Mouse (Mus musculus) forebrain, embryonic 11.5 days (tissue): ENCODE results near the gene Dguok. TPM values are rescaled to one million over a fixed set of nuclear protein-coding genes. Genes with fewer than 3 reads are reported as not detected.

Experiments used
- ATAC-seq: fragments of 200-750 bp; cut with Nextera tagmentation; replicated peaks from 2 replicates; pipeline ENCODE4 v1.8.0; 2017; ENCODE audit warnings: moderate TSS enrichment; ENCODE audit not compliant: low FRiP score
- DNase-seq: peaks from one replicate; pipeline ENCODE4 v3.0.0-alpha.2; 2017; ENCODE audit warnings: low spot score
- H3K27ac ChIP-seq: fragments of 300-500 bp; sonication (generic); 2 replicates; pipeline ENCODE4 v1.5.1; 2014; ENCODE audit warnings: low read depth, low read length
- H3K27me3 ChIP-seq: fragments of 300-500 bp; sonication (generic); 2 replicates; pipeline ENCODE4 v1.6.1; 2014; ENCODE audit warnings: mild to moderate bottlenecking, low read length, mixed read lengths; ENCODE audit not compliant: control insufficient read depth, insufficient read depth
- H3K36me3 ChIP-seq: fragments of 300-500 bp; sonication (generic); 2 replicates; pipeline ENCODE4 v1.6.1; 2014; ENCODE audit warnings: mild to moderate bottlenecking, low read length, moderate library complexity, mixed read lengths; ENCODE audit not compliant: control insufficient read depth, insufficient read depth
- H3K4me1 ChIP-seq: fragments of 300-500 bp; sonication (generic); replicated peaks from 2 replicates; pipeline ENCODE4 v1.6.1; 2014; ENCODE audit warnings: low read length, mixed read lengths; ENCODE audit not compliant: control insufficient read depth, insufficient read depth
- H3K4me2 ChIP-seq: fragments of 300-500 bp; sonication (generic); 2 replicates; pipeline ENCODE4 v1.6.1; 2014; ENCODE audit warnings: low read depth, mild to moderate bottlenecking, low read length, moderate library complexity, mixed read lengths; ENCODE audit not compliant: severe bottlenecking
- H3K4me3 ChIP-seq: fragments of 300-500 bp; sonication (generic); 2 replicates; pipeline ENCODE4 v1.5.1; 2014; ENCODE audit warnings: low read depth, low read length
- H3K9ac ChIP-seq: fragments of 300-500 bp; sonication (generic); 2 replicates; pipeline ENCODE4 v1.6.1; 2014; ENCODE audit warnings: low read length
- H3K9me3 ChIP-seq: fragments of 300-500 bp; sonication (generic); 2 replicates; pipeline ENCODE4 v1.6.1; 2016; ENCODE audit warnings: low read length, mixed read lengths; ENCODE audit not compliant: control insufficient read depth
- WGBS: fragments of 180-500 bp; shearing (Covaris S2); extraction: QIAGEN DNeasy Blood & Tissue Kit; methylation state at CpG from one replicate; pipeline ENCODE4 v1.1.7; 2014; 5-methylcytosine and 5-hydroxymethylcytosine counted together
- polyA plus RNA-seq: library from polyadenylated mRNA; unstranded; fragments of >200 nt; fragmentation: Nextera tagmentation; extraction: Ambion mirVana; gene quantifications from 2 replicates; pipeline ENCODE4 v1.2.1, GENCODE M21; 2014

Gene Dguok
- polyA plus RNA-seq, 1 experiment from 2014 or later: 57.9 TPM

DNA sequence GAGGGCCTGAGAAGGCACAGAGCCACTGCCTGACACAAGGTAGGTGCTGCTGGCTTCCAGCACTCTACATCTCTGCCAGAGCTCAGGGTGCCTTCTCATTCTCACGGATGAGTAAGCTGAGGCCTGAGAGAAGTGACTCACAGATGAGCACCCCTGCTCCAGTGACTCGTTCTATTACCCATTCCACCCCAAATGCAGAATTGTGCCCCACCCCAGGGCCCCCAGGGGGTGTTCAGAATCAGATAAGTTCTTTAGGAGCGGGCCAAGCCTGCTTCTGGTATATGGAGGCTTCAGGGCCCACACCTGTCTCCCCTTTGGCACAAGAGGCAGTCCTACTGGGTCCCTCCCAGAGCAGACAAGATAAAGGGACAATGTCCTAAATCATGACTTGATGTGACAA lies 64.1 kb downstream of the Dguok start:
- Histone ChIP-seq H3K4me3 (no peak overlapping the region; the same call in 1 of the 2 replicates), H3K4me1 (peaks cover 37% of the 10 kb centered on the region), H3K9me3 (no peaks in the 10 kb centered on the region), H3K27ac (no peak overlapping the region), H3K36me3 (no peaks in the 10 kb centered on the region), H3K9ac (peak overlapping the region; percentile 2; the same call in 1 of the 2 replicates), H3K4me2 (0 out of 2 replicates have a peak overlapping the region, but pooled peaks have one; percentile 88), H3K27me3 (no peaks in the 10 kb centered on the region)
- WGBS: 43% methylated on average over 3 of the region's 3 CpGs
- DNase-seq (no peak), ATAC-seq (no peak)

DNA sequence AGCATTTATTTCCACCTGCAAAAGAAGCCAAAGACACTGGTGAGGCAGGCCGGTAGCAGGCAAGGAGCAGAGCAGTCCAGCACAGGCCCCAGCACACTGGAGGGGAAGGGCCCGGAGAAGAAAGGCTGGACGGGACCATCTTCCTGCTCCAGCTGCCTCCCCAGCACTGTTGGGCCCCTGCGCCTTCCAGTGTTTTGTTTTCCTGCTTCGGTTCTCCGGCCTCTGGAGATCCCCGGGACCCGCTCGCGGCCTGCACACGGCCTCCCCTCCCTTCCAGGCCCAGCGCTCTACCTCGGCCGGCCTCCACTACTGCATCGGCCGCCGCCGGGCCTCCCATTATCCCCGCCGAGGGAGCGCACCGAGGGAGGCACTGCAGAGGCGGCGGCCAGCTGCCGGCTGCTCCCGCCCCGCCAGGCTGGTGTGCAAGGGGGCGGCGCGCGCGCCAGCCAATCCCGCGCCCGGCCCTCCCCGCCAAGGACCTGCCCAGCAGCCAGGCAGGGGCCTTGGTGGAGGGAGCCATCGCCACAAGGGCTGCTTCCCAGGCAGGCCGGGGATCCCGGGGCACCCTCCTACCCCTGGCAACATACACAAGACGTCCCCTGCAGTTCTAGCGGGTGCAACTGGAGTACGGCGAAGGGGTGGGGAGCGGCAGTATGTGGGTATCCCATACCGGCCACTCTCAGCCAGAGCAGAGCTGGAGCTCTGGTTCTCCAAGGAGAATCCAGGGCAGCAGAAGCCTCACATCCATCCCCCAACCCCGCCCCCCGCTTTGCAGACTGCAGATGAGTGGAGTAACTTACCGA lies 65.3 kb downstream of the Dguok start:
- H3K36me3 ChIP-seq: no peaks in the 10 kb centered on the region
- ATAC-seq (peak; percentile 91), DNase-seq (peak; percentile 93)
- peaks cover 39% of the 10 kb centered on the region for H3K4me1 ChIP-seq
- WGBS: under 1% methylated on average over 48 of the region's 48 CpGs
- H3K27ac ChIP-seq: peak overlapping the region; percentile 96
- H3K4me3 ChIP-seq: peak overlapping the region; percentile 69
- no peaks in the 10 kb centered on the region for H3K27me3 ChIP-seq
- H3K4me2 ChIP-seq: peak overlapping the region; percentile 88
- peak overlapping the region; percentile 84 for H3K9ac ChIP-seq
- no peaks in the 10 kb centered on the region for H3K9me3 ChIP-seq

DNA sequence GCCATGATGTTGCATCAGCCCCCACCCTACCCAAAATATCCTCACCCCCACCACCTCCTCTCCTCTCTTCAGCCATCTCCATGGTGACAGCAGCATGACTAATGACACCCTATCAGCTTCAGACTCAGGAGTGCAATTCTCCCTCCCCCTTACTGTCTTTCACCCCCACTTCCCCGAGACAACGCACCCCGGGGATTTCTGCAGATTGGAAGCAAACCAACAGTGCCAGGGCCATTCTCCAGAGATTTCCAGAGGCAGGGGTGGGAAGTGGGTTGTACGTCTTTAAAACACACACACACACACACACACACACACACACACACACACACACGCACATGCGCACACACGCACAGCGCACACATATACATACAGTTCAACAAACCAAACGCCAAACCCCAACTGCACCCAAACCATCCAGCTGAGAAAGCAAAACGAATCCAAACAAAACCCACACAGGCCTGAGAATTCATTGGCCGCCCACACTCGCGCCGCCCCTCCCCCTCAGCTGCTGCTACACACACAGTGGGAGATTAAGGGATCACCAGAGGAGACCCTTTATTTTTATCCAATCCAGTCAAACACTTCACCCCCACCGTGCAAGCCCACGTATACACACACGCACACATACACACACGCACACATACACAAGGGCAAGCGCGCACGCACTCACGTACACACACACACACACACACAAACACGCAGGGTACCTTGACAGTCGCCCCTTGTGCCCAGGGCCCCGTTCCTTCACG lies 66.1 kb downstream of the Dguok start:
- 4% methylated on average over 26 of the region's 26 CpGs for WGBS
- peak overlapping the region; percentile 84 for H3K9ac ChIP-seq
- H3K36me3 ChIP-seq: no peaks in the 10 kb centered on the region

DNA sequence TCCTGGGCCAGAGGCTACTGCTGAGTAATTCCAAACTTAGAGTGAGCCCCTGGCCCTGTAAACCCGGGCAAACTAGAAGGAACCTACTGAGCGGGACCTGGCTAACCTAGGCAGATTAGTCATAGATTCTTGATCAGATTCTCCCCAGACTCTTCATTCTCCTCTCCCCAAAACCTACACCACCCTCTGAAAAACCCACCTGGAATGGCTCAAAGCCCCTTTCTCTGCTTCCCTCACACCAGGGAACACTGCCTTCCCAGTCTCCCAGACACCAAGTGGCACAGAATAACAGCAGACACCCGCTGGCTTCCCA lies 66.6 kb downstream of the Dguok start:
- 26% methylated on average over 3 of the region's 3 CpGs for WGBS
- no peaks in the 10 kb centered on the region for H3K36me3 ChIP-seq
- peak overlapping the region; percentile 96; the same call in 1 of the 2 replicates for H3K27ac ChIP-seq
- H3K27me3 ChIP-seq: no peaks in the 10 kb centered on the region
- no peaks in the 10 kb centered on the region for H3K9me3 ChIP-seq
- peaks cover 43% of the 10 kb centered on the region for H3K4me1 ChIP-seq
- H3K9ac ChIP-seq: peak overlapping the region; percentile 84
- peak overlapping the region; percentile 88 for H3K4me2 ChIP-seq
- no peak for ATAC-seq
- H3K4me3 ChIP-seq: peak overlapping the region; percentile 69
- DNase-seq: no peak

More for the DNA sequence above, 66.1 kb downstream of the Dguok start:
- Histone ChIP-seq H3K4me3 (peak overlapping the region; percentile 69), H3K27me3 (no peaks in the 10 kb centered on the region), H3K4me2 (peak overlapping the region; percentile 88), H3K27ac (peak overlapping the region; percentile 96), H3K4me1 (peaks cover 39% of the 10 kb centered on the region), H3K9me3 (no peaks in the 10 kb centered on the region)
- ATAC-seq (peak; percentile 63), DNase-seq (peak; percentile 86)

DNA sequence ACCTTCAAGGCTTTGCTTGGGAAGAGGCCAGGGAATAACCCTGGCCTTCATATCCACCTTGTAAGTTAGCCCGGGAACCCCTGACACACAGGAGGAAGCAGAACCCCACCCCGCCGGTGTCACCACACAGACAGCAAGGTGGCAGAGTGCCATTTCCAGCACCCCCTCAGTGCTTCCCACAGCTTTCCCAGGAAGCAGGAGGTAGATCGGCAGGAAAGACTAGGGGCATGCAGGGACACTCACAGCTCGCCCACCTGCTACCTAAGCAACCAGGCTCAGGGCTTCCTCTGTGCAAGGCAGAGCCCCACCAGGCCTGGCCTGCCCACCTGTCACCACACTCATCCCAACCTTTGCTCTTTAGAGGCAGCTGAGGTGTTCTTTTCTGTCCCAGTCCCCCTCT lies 67.0 kb downstream of the Dguok start:
- Histone ChIP-seq H3K9me3 (no peaks in the 10 kb centered on the region), H3K4me3 (peak overlapping the region; percentile 69; the same call in 1 of the 2 replicates), H3K4me1 (peaks cover 44% of the 10 kb centered on the region), H3K4me2 (peak overlapping the region; percentile 88), H3K27ac (no peak overlapping the region), H3K9ac (peak overlapping the region; percentile 84), H3K27me3 (no peaks in the 10 kb centered on the region), H3K36me3 (no peaks in the 10 kb centered on the region)
- no peak for ATAC-seq
- DNase-seq: peak; percentile 51
- 65% methylated on average over 5 of the region's 5 CpGs for WGBS

DNA sequence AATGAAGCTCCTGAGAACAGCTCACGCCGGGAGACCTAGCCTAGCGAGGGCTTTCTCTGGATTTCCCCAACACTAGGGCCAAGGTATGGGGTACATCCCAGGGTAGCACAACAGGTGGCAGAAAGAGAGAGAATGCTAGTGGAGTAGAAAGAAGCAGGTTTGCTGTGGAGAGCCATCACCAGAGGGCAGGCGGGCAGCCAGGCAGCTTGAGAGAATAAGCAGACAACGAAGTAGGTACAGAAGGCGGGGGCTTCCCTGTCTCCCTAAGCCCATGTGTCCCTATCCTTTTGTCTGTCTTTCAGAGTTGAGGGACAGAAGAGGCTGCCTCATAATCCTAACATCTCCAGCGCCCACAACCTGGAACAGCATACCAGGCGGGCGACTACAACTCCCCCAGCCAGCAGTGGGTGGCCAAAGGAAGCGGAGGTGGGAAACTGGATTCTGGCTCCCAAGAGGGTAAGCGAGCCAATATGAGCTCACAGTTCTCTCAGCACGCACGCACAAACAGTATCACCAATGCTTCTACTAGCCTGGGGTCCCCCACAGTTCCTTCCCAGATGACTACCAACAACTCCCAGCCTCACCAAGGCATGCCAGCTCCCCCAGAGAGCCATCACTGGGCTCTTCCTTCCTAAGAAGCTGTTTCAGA lies 67.5 kb downstream of the Dguok start:
- no peak overlapping the region for H3K27ac ChIP-seq
- peak overlapping the region; percentile 84 for H3K9ac ChIP-seq
- ATAC-seq: no peak
- H3K9me3 ChIP-seq: no peaks in the 10 kb centered on the region
- H3K4me2 ChIP-seq: peak overlapping the region; percentile 88; the same call in 1 of the 2 replicates
- no peaks in the 10 kb centered on the region for H3K36me3 ChIP-seq
- H3K27me3 ChIP-seq: no peaks in the 10 kb centered on the region
- H3K4me1 ChIP-seq: peaks cover 44% of the 10 kb centered on the region
- no peak for DNase-seq
- WGBS: 88% methylated on average over 13 of the region's 13 CpGs
- no peak overlapping the region for H3K4me3 ChIP-seq

DNA sequence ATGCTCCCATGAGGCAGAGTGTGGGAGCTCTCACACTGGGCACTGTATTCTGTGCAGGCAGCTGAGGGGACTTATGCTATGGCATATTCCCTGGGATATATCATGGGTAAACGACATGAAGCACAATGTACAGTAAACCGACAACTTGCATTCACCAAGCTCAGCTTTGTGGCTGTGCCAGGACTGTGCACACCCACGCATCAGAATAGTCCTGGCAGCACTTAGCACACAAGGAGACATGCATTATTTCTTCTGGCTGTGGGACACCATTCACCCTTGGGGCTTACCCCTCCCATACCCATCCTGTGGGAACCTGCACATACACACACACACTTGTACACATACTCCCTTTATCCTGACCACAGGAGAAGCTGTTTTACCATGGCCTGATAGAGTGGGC lies 68.2 kb downstream of the Dguok start:
- Histone ChIP-seq H3K9ac (no peak overlapping the region), H3K4me2 (no peak overlapping the region), H3K4me1 (peaks cover 38% of the 10 kb centered on the region), H3K4me3 (no peak overlapping the region), H3K9me3 (no peaks in the 10 kb centered on the region), H3K27me3 (no peaks in the 10 kb centered on the region), H3K36me3 (no peaks in the 10 kb centered on the region), H3K27ac (no peak overlapping the region)
- ATAC-seq (no peak), DNase-seq (no peak)
- 92% methylated on average over 3 of the region's 3 CpGs for WGBS

DNA sequence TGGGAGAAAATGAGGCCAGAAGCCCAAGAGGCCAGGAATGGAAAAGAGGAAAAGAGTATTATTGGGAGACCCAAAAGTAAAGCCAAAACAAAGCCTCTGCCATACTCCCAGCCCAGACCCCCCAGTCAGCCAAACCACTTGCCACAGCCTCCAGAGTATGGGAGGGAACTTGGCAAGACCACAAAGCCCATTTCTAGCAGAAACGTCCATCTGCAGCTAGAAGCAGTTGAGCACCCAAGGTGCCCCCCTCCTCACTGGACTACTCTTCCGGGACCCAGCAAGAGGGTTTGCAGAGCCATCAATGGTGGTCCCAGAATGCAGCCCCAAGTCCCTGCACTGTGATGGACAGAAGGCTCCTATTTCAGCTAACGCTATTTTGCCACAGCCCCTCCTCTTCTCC lies 69.0 kb downstream of the Dguok start:
- Histone ChIP-seq H3K9ac (no peak overlapping the region), H3K4me2 (no peak overlapping the region), H3K4me3 (no peak overlapping the region), H3K9me3 (no peaks in the 10 kb centered on the region), H3K27me3 (no peaks in the 10 kb centered on the region), H3K27ac (no peak overlapping the region), H3K36me3 (no peaks in the 10 kb centered on the region), H3K4me1 (peaks cover 32% of the 10 kb centered on the region)
- ATAC-seq (no peak), DNase-seq (no peak)
- WGBS: 48% methylated on average over 3 of the region's 3 CpGs
